Mouse (Mus musculus): ENCODE data around the gene Snx30.

DNA sequence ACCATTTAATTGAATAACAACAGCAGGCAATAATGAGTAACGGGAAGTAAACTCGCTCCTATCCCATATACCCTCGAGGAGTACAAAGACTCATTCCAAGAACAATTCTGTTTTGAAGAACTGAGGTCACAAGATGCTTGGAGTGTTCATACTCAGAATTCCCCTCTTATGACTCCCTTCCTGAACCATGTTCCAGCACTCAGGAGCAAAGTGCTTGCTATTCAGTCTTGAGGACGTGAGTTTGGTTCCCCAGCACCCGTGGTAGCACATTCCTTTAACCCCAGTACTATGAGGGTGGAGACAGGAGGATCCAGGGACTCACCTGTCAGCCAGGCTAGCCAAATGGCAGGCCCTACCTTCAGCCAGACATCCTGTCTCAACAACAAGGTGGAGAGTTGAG, 25.4 kb downstream of the Snx30 start:
- TF ChIP-seq NANOG (IDR thresholded peaks at IDR 0.05; ENCODE audit: borderline replicate concordance, low read length), result no peak
- TF ChIP-seq CTCF (conservative IDR thresholded peaks at IDR 0.05; ENCODE audit: low read length), result no peak
- TF ChIP-seq POU5F1 (IDR thresholded peaks at IDR 0.05; ENCODE audit: borderline replicate concordance, low read length), result no peak

All from E14TG2a.4 (cell line).